Mouse (Mus musculus) left cerebral cortex, adult 8-10 months (tissue): ENCODE data around the gene 9930111J21Rik2. TPM values are rescaled to one million over a fixed set of nuclear protein-coding genes. Genes with fewer than 3 reads are reported as not detected.
"Not testable (repeated sequence)": the region's sequence is repeated elsewhere in the genome, so short reads cannot be mapped to it uniquely, and the experiment has no call there.

Experiments used
- DNase-seq, 2 experiments: peaks; one replicate each; pipeline ENCODE4 v3.0.0; 2022; ENCODE audit warnings: low spot score in 2 of 2
- total RNA-seq, 4 experiments: library from RNA; stranded (reverse); gene quantifications; 2 replicates each; pipeline ENCODE4 v1.2.4; 2022

9930111J21Rik2 gene
- total RNA-seq, 4 experiments from 2014 or later = 1.3 to 3.1 (median 2.4) TPM

GRCm38 (mm10) chr11:48978240-48978939, 72.7 kb downstream of the 9930111J21Rik2 start, which contains the start of gene Olfr56:
Gene Olfr56 (plus strand): TSS chr11:48978889.
- DNase-seq = not testable (repeated sequence)

DNA sequence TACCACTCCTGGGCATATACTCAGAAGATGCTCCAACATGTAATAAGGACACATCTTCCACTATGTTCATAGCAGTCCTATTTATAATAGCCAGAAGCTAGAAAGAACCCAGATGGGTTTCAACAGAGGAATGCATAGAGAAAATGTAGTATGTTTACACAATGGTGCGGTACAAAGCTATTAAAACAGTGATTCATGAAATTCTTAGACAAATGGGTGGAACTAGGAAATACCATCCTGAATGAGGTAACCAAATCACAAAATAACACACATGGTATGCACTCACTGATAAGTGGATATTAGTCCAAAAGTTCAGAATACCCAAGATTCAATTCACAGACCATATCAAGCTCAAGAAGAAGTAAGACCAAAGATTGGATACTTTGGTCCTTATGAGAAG, 76.4 kb downstream of the 9930111J21Rik2 start:
- not testable (repeated sequence) for DNase-seq

Other genes with a start within 250 kb of the 9930111J21Rik2 start
- 10 to 100 TPM; 57.7 to 65.7 (median 61.3) TPM for gene Trim41, start 233.9 kb downstream of the 9930111J21Rik2 start, total RNA-seq
- gene Trim7, start 225.1 kb downstream of the 9930111J21Rik2 start, total RNA-seq = 1 to 10 TPM; 3.4 to 4.5 (median 3.8) TPM
- 1 to 10 TPM in 1 of 4 experiments, under 1 TPM in 3; 0.38 to 1.8 (median 0.45) TPM for gene Gm12184, start 224.6 kb downstream of the 9930111J21Rik2 start, total RNA-seq
- gene Irgm1, start 179.6 kb downstream of the 9930111J21Rik2 start, total RNA-seq = 10 to 100 TPM in 2 of 4 experiments, 1 to 10 TPM in 2; 8.3 to 14.0 (median 10.7) TPM
- gene Gm5431, start 149.0 kb downstream of the 9930111J21Rik2 start, total RNA-seq = under 1 TPM in 3 of 4 experiments, not detected in 1; 0.17 to 0.86 (median 0.53) TPM
- gene Psme2b, start 105.1 kb downstream of the 9930111J21Rik2 start, total RNA-seq = 1 to 10 TPM; 1.2 to 3.5 (median 2.6) TPM
- not detected for gene Olfr56, start 72.4 kb downstream of the 9930111J21Rik2 start, total RNA-seq
- gene 9930111J21Rik1, start 71.8 kb downstream of the 9930111J21Rik2 start, total RNA-seq = 1 to 10 TPM in 3 of 4 experiments, under 1 TPM in 1; 0.96 to 3.1 (median 1.8) TPM
- under 1 TPM; 0.30 to 0.41 (median 0.37) TPM for gene Gm12185, start 59.0 kb downstream of the 9930111J21Rik2 start, total RNA-seq
- 1 to 10 TPM in 2 of 4 experiments, under 1 TPM in 2; 0.42 to 1.3 (median 0.88) TPM for gene Tgtp1, start 57.1 kb downstream of the 9930111J21Rik2 start, total RNA-seq
- under 1 TPM in 2 of 4 experiments, not detected in 2; 0.23 to 0.56 TPM for gene Tgtp2, start 13.0 kb upstream of the 9930111J21Rik2 start, total RNA-seq
- gene Ifi47, start 25.3 kb upstream of the 9930111J21Rik2 start, total RNA-seq = 1 to 10 TPM in 1 of 4 experiments, under 1 TPM in 3; 0.81 to 1.0 (median 0.88) TPM
- gene Olfr1396, start 63.6 kb upstream of the 9930111J21Rik2 start, total RNA-seq = not detected
- not detected for gene Olfr1395, start 91.0 kb upstream of the 9930111J21Rik2 start, total RNA-seq
- gene Olfr1394, start 103.1 kb upstream of the 9930111J21Rik2 start, total RNA-seq = not detected
- gene Btnl9, start 135.9 kb upstream of the 9930111J21Rik2 start, total RNA-seq = under 1 TPM in 1 of 4 experiments, not detected in 3; 0.09 TPM
- gene Zfp62, start 152.1 kb upstream of the 9930111J21Rik2 start, total RNA-seq = 10 to 100 TPM; 64.1 to 83.4 (median 73.4) TPM
- 10 to 100 TPM; 65.9 to 72.3 (median 69.2) TPM for gene Mgat1, start 192.9 kb upstream of the 9930111J21Rik2 start, total RNA-seq
- gene Olfr1393, start 227.1 kb upstream of the 9930111J21Rik2 start, total RNA-seq = 1 to 10 TPM in 2 of 4 experiments, under 1 TPM in 2; 0.65 to 1.1 (median 0.84) TPM
- gene Olfr1392, start 234.0 kb upstream of the 9930111J21Rik2 start, total RNA-seq = under 1 TPM in 3 of 4 experiments, not detected in 1; 0.18 to 0.28 (median 0.23) TPM